In the genomic region with DNA sequence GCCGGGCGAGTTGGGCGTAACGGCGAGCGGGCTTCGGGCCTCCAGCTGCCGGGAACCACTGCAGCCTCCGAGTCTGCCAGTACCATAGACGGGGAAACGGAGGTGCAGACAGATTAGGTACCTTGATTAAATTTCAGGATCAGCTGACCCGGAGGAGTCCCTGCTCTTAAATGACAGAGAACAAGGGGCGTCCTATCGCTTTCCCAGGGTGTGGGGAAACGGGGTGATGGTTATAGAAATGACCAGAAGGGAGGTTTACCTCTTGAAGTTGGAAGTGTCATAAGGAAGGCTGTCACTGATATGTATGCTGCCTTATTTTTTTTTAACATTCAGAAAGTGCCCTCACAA, we compare ENCODE assay signal across 8 mouse cellular contexts. TPM values are rescaled to one million over a fixed set of nuclear protein-coding genes. Genes with fewer than 3 reads are reported as not detected.
DNase-seq lines count a peak whose midpoint lies in the region; ATAC-seq lines count a peak whose summit lies in the region.

No protein-coding gene starts in this region.

- H3K27ac ChIP-seq in kidney, embryonic 14.5 days (ENCODE audit: low read depth, low read length): peak overlapping the region; percentile 92
- no peak overlapping the region for H3K27ac ChIP-seq in brown adipose tissue, adult 24 weeks (replicated peaks; ENCODE audit: low read depth, low read length)
- peak overlapping the region; percentile 90 for H3K27ac ChIP-seq in hindbrain, embryonic 14.5 days
- peak overlapping the region; percentile 95 for H3K27ac ChIP-seq in midbrain, embryonic 14.5 days (replicated peaks; ENCODE audit: low read depth, low read length)

- under 1% methylated on average over 15 of the region's 15 CpGs for WGBS in kidney, embryonic 14.5 days
- WGBS in hindbrain, embryonic 14.5 days: 0% methylated on average over 15 of the region's 15 CpGs
- WGBS in midbrain, embryonic 14.5 days: under 1% methylated on average over 15 of the region's 15 CpGs

- no peak for ATAC-seq in kidney, embryonic 14.5 days (ENCODE audit: low FRiP score, low TSS enrichment)
- ATAC-seq in hindbrain, embryonic 14.5 days (ENCODE audit: low FRiP score): no peak
- no peak for ATAC-seq in midbrain, embryonic 14.5 days (ENCODE audit: low FRiP score, low TSS enrichment)
- ATAC-seq in CD4-positive, CD25-positive, alpha-beta regulatory T cell, adult 4 months: no peak

- H3K9me3 ChIP-seq in kidney, embryonic 14.5 days (ENCODE audit: control insufficient read depth, low read length): no peaks in the 10 kb centered on the region
- no peaks in the 10 kb centered on the region for H3K9me3 ChIP-seq in hindbrain, embryonic 14.5 days (ENCODE audit: control insufficient read depth, low read length)
- no peaks in the 10 kb centered on the region for H3K9me3 ChIP-seq in midbrain, embryonic 14.5 days (ENCODE audit: control insufficient read depth, low read length)

- peaks cover 41% of the 10 kb centered on the region for H3K36me3 ChIP-seq in kidney, embryonic 14.5 days (ENCODE audit: control insufficient read depth, insufficient read depth, low read length)
- H3K36me3 ChIP-seq in hindbrain, embryonic 14.5 days (replicated peaks; ENCODE audit: control insufficient read depth, insufficient read depth): peaks cover 51% of the 10 kb centered on the region
- H3K36me3 ChIP-seq in midbrain, embryonic 14.5 days (ENCODE audit: control insufficient read depth, insufficient read depth, low read length): peaks cover 50% of the 10 kb centered on the region

- peak overlapping the region; percentile 57 for H3K4me2 ChIP-seq in kidney, embryonic 14.5 days (replicated peaks; ENCODE audit: low read depth, low read length)
- peak overlapping the region; percentile 82 for H3K4me2 ChIP-seq in hindbrain, embryonic 14.5 days (replicated peaks)
- peak overlapping the region; percentile 88 for H3K4me2 ChIP-seq in midbrain, embryonic 14.5 days (ENCODE audit: low read length)

- peak overlapping the region; percentile 62 for H3K4me3 ChIP-seq in kidney, embryonic 14.5 days (ENCODE audit: low read length)
- H3K4me3 ChIP-seq in brown adipose tissue, adult 24 weeks (ENCODE audit: insufficient read depth, low read depth, low read length): peak overlapping the region; percentile 60
- peak overlapping the region; percentile 78 for H3K4me3 ChIP-seq in hindbrain, embryonic 14.5 days (replicated peaks; ENCODE audit: low read length)
- peak overlapping the region; percentile 85 for H3K4me3 ChIP-seq in midbrain, embryonic 14.5 days (replicated peaks; ENCODE audit: low read depth, low read length)

- H3K4me1 ChIP-seq in kidney, embryonic 14.5 days (ENCODE audit: control insufficient read depth, insufficient read depth, low read length): peaks cover 17% of the 10 kb centered on the region; the same call in 1 of the 2 replicates
- H3K4me1 ChIP-seq in brown adipose tissue, adult 24 weeks (ENCODE audit: control insufficient read depth, insufficient read depth, insufficient read length, low read length): no peaks in the 10 kb centered on the region
- peaks cover 17% of the 10 kb centered on the region for H3K4me1 ChIP-seq in hindbrain, embryonic 14.5 days (replicated peaks; ENCODE audit: control insufficient read depth, insufficient read depth, low read length)
- H3K4me1 ChIP-seq in midbrain, embryonic 14.5 days (ENCODE audit: control insufficient read depth, insufficient read depth, low read length): peaks cover 18% of the 10 kb centered on the region

- H3K9ac ChIP-seq in kidney, embryonic 14.5 days (ENCODE audit: low read depth, low read length): peak overlapping the region; percentile 85
- peak overlapping the region; percentile 85 for H3K9ac ChIP-seq in hindbrain, embryonic 14.5 days
- H3K9ac ChIP-seq in midbrain, embryonic 14.5 days (replicated peaks; ENCODE audit: low read length): peak overlapping the region; percentile 91

- no peak for DNase-seq in kidney, postnatal 4 days
- DNase-seq in hindbrain, embryonic 14.5 days (ENCODE audit: low spot score): no peak
- no peak for DNase-seq in midbrain, embryonic 14.5 days
- DNase-seq in adrenal gland, postnatal 25 days: no peak
- no peak for DNase-seq in right cerebral cortex, postnatal 36 days (ENCODE audit: low spot score in 2 of 2)

- H3K27me3 ChIP-seq in kidney, embryonic 14.5 days (ENCODE audit: control insufficient read depth, insufficient read depth, low read length): no peaks in the 10 kb centered on the region
- H3K27me3 ChIP-seq in hindbrain, embryonic 14.5 days (ENCODE audit: control insufficient read depth, insufficient read depth, low read length): no peaks in the 10 kb centered on the region
- H3K27me3 ChIP-seq in midbrain, embryonic 14.5 days (ENCODE audit: control insufficient read depth, insufficient read depth, low read length): no peaks in the 10 kb centered on the region

RNA-seq across cellular contexts. Expression of a gene that starts 0.5 kb away (rescaled TPM):
- 23.2 and 24.8 TPM in 2 replicates for polyA plus RNA-seq in kidney, embryonic 14.5 days (2014; fragmentation: Nextera tagmentation; extraction: Ambion mirVana)
- 5.0 and 6.7 TPM in 2 replicates for polyA plus RNA-seq in brown adipose tissue, adult 24 weeks (2012; ENCODE audit: insufficient read depth, insufficient read length, missing spikeins)
- 97.6 and 102 TPM in 2 replicates for polyA plus RNA-seq in hindbrain, embryonic 14.5 days (2014; fragmentation: Nextera tagmentation; extraction: Ambion mirVana)
- 82.5 and 115 TPM in 2 replicates for polyA plus RNA-seq in midbrain, embryonic 14.5 days (2014; fragmentation: Nextera tagmentation; extraction: Ambion mirVana)
- 11.3 and 20.8 TPM in 2 replicates for total RNA-seq in adrenal gland, postnatal 25 days (2021)
- polyA plus RNA-seq in CD4-positive, CD25-positive, alpha-beta regulatory T cell, adult 4 months (2017; shearing (Covaris generic)): 10 to 100 TPM in 1 of 2 experiments, 1 to 10 TPM in 1; 8.9 to 13.9 TPM

RNA-seq across cellular contexts. Expression of a gene that starts 0.7 kb away (rescaled TPM):
- polyA plus RNA-seq in kidney, embryonic 14.5 days (2014; fragmentation: Nextera tagmentation; extraction: Ambion mirVana): 23.7 and 33.0 TPM in 2 replicates
- polyA plus RNA-seq in brown adipose tissue, adult 24 weeks (2012; ENCODE audit: insufficient read depth, insufficient read length, missing spikeins): 5.9 and 10.4 TPM in 2 replicates
- 77.8 and 78.8 TPM in 2 replicates for polyA plus RNA-seq in hindbrain, embryonic 14.5 days (2014; fragmentation: Nextera tagmentation; extraction: Ambion mirVana)
- 87.9 and 88.9 TPM in 2 replicates for polyA plus RNA-seq in midbrain, embryonic 14.5 days (2014; fragmentation: Nextera tagmentation; extraction: Ambion mirVana)
- 45.2 and 50.7 TPM in 2 replicates for total RNA-seq in adrenal gland, postnatal 25 days (2021)
- polyA plus RNA-seq in CD4-positive, CD25-positive, alpha-beta regulatory T cell, adult 4 months (2017; shearing (Covaris generic)): 10 to 100 TPM; 19.9 to 35.1 TPM

RNA-seq across cellular contexts. Expression of a gene that starts 22.6 kb away (rescaled TPM):
- polyA plus RNA-seq in kidney, embryonic 14.5 days (2014; fragmentation: Nextera tagmentation; extraction: Ambion mirVana): 2.1 and 3.0 TPM in 2 replicates
- 75.9 and 89.9 TPM in 2 replicates for polyA plus RNA-seq in brown adipose tissue, adult 24 weeks (2012; ENCODE audit: insufficient read depth, insufficient read length, missing spikeins)
- 6.5 and 6.9 TPM in 2 replicates for polyA plus RNA-seq in hindbrain, embryonic 14.5 days (2014; fragmentation: Nextera tagmentation; extraction: Ambion mirVana)
- 5.1 and 5.6 TPM in 2 replicates for polyA plus RNA-seq in midbrain, embryonic 14.5 days (2014; fragmentation: Nextera tagmentation; extraction: Ambion mirVana)
- total RNA-seq in adrenal gland, postnatal 25 days (2021): 57.7 and 65.6 TPM in 2 replicates
- polyA plus RNA-seq in CD4-positive, CD25-positive, alpha-beta regulatory T cell, adult 4 months (2017; shearing (Covaris generic)): 1 to 10 TPM; 6.2 to 9.7 TPM

RNA-seq across cellular contexts. Expression of a gene that starts 47.9 kb away (rescaled TPM):
- 54.5 and 70.2 TPM in 2 replicates for polyA plus RNA-seq in kidney, embryonic 14.5 days (2014; fragmentation: Nextera tagmentation; extraction: Ambion mirVana)
- polyA plus RNA-seq in brown adipose tissue, adult 24 weeks (2012; ENCODE audit: insufficient read depth, insufficient read length, missing spikeins): 2.8 and 4.5 TPM in 2 replicates
- polyA plus RNA-seq in hindbrain, embryonic 14.5 days (2014; fragmentation: Nextera tagmentation; extraction: Ambion mirVana): 23.5 and 25.1 TPM in 2 replicates
- polyA plus RNA-seq in midbrain, embryonic 14.5 days (2014; fragmentation: Nextera tagmentation; extraction: Ambion mirVana): 24.0 and 34.4 TPM in 2 replicates
- 20.2 and 23.0 TPM in 2 replicates for total RNA-seq in adrenal gland, postnatal 25 days (2021)
- polyA plus RNA-seq in CD4-positive, CD25-positive, alpha-beta regulatory T cell, adult 4 months (2017; shearing (Covaris generic)): 1 to 10 TPM in 1 of 2 experiments, under 1 TPM in 1; 0.62 to 1.6 TPM
